Mouse (Mus musculus) MEL (cell line): ENCODE measurements around the gene Medag. TPM values are rescaled to one million over a fixed set of nuclear protein-coding genes. Genes with fewer than 3 reads are reported as not detected.

Experiments used
- DNase-seq: peaks from one replicate; pipeline ENCODE4 v3.0.0; 2011; ENCODE audit warnings: low read depth, low spot score
- H3K27ac ChIP-seq: 2 replicates; pipeline ENCODE4 v1.5.1; 2012; ENCODE audit warnings: low read depth, mild to moderate bottlenecking, control low read depth, low read length, moderate library complexity; ENCODE audit not compliant: control insufficient read depth
- H3K27me3 ChIP-seq, 2 experiments: fragments of 150-350 bp in 1 of 2; sonication (generic) in 1 of 2; 2 replicates each; pipeline ENCODE4 v1.6.1; 2012; ENCODE audit warnings: low read length in 2 of 2, mild to moderate bottlenecking in 2 of 2, improper control_type of control experiment in 1 of 2, moderate library complexity in 1 of 2; ENCODE audit not compliant: insufficient read depth in 2 of 2, control insufficient read depth in 1 of 2
- H3K36me3 ChIP-seq, 2 experiments: 2 replicates each; pipeline ENCODE4 v1.6.1; 2012 to 2014; ENCODE audit warnings: low read length in 2 of 2, improper control_type of control experiment in 1 of 2, inconsistent platforms in 1 of 2, mild to moderate bottlenecking in 1 of 2; ENCODE audit not compliant: insufficient read depth in 2 of 2, control insufficient read depth in 1 of 2
- H3K4me1 ChIP-seq, 2 experiments: fragments of 150-350 bp in 1 of 2; sonication (generic) in 1 of 2; 2 replicates each; pipeline ENCODE4 v1.6.1; 2012; ENCODE audit warnings: low read length in 2 of 2, improper control_type of control experiment in 1 of 2, mild to moderate bottlenecking in 1 of 2; ENCODE audit not compliant: insufficient read depth in 2 of 2, control insufficient read depth in 1 of 2
- H3K4me3 ChIP-seq, 2 experiments: fragments of 150-350 bp in 1 of 2; sonication (generic) in 1 of 2; 2 replicates each; pipeline ENCODE4 v1.5.1; 2012; ENCODE audit warnings: low read depth in 2 of 2, low read length in 2 of 2, mild to moderate bottlenecking in 2 of 2, moderate library complexity in 2 of 2, control low read depth in 1 of 2, improper control_type of control experiment in 1 of 2; ENCODE audit not compliant: control insufficient read depth in 1 of 2, insufficient read depth in 1 of 2
- H3K79me2 ChIP-seq: 2 replicates; pipeline ENCODE4 v1.6.1; 2012; ENCODE audit warnings: mild to moderate bottlenecking, low read length, moderate library complexity; ENCODE audit not compliant: control insufficient read depth, poor library complexity, insufficient read depth
- H3K9ac ChIP-seq: 2 replicates; pipeline ENCODE4 v1.6.1; 2012; ENCODE audit warnings: low read depth, mild to moderate bottlenecking, control low read depth, low read length, moderate library complexity; ENCODE audit not compliant: control insufficient read depth, poor library complexity, severe bottlenecking
- H3K9me3 ChIP-seq: fragments of 150-350 bp; sonication (generic); replicated peaks from 2 replicates; pipeline ENCODE4 v1.6.1; 2012; ENCODE audit warnings: mild to moderate bottlenecking, low read length, improper control_type of control experiment, moderate library complexity; ENCODE audit not compliant: insufficient read depth
- CHD1 ChIP-seq: IDR thresholded peaks from 2 replicates; pipeline ENCODE4 v1.6.1; 2012; ENCODE audit warnings: low read depth, mild to moderate bottlenecking, inconsistent platforms, low read length, improper control_type of control experiment
- CTCF ChIP-seq, 3 experiments: IDR thresholded peaks in 2 of 3; conservative IDR thresholded peaks in 1 of 3; 2 replicates each; pipeline ENCODE4 v1.5.1; 2011 to 2012; ENCODE audit warnings: low read length in 3 of 3, low read depth in 2 of 3, mild to moderate bottlenecking in 2 of 3, improper control_type of control experiment in 1 of 3, inconsistent platforms in 1 of 3, mixed read lengths in 1 of 3, moderate library complexity in 1 of 3; ENCODE audit not compliant: control insufficient read depth in 1 of 3, insufficient read depth in 1 of 3, poor library complexity in 1 of 3, severe bottlenecking in 1 of 3
- ELF1 ChIP-seq: IDR thresholded peaks from 2 replicates; pipeline ENCODE4 v1.6.1; 2014; ENCODE audit warnings: low read depth, mild to moderate bottlenecking, inconsistent platforms, low read length, improper control_type of control experiment, moderate library complexity
- ETS1 ChIP-seq: IDR thresholded peaks from 2 replicates; pipeline ENCODE4 v1.6.1; 2012; ENCODE audit warnings: low read depth, mild to moderate bottlenecking, inconsistent platforms, low read length, improper control_type of control experiment, moderate library complexity
- GABPA ChIP-seq: IDR thresholded peaks from 2 replicates; pipeline ENCODE4 v1.6.1; 2012; ENCODE audit warnings: low read depth, mild to moderate bottlenecking, inconsistent platforms, low read length, improper control_type of control experiment, moderate library complexity
- HCFC1 ChIP-seq: IDR thresholded peaks from 2 replicates; pipeline ENCODE4 v1.6.1; 2012; ENCODE audit warnings: low read depth, mild to moderate bottlenecking, inconsistent platforms, low read length, improper control_type of control experiment, moderate library complexity
- KAT2A ChIP-seq: conservative IDR thresholded peaks from 2 replicates; pipeline ENCODE4 v1.6.1; 2012; ENCODE audit warnings: low read depth, low read length, improper control_type of control experiment, inconsistent platforms
- MAX ChIP-seq: IDR thresholded peaks from 2 replicates; pipeline ENCODE4 v1.6.1; 2011; ENCODE audit warnings: low read length, improper control_type of control experiment
- MAZ ChIP-seq: IDR thresholded peaks from 2 replicates; pipeline ENCODE4 v1.6.1; 2012; ENCODE audit warnings: low read depth, mild to moderate bottlenecking, inconsistent platforms, low read length, improper control_type of control experiment
- MEF2A ChIP-seq: IDR thresholded peaks from 2 replicates; pipeline ENCODE4 v1.6.1; 2014; ENCODE audit warnings: low read depth, mild to moderate bottlenecking, inconsistent platforms, low read length, improper control_type of control experiment; ENCODE audit not compliant: poor library complexity, insufficient replicate concordance, severe bottlenecking; ENCODE audit errors: extremely low read depth
- MYB ChIP-seq: IDR thresholded peaks from 2 replicates; pipeline ENCODE4 v1.6.1; 2011; ENCODE audit warnings: mild to moderate bottlenecking, low read depth, low read length, improper control_type of control experiment
- MYC ChIP-seq: IDR thresholded peaks from 2 replicates; pipeline ENCODE4 v1.6.1; 2011; ENCODE audit warnings: low read depth, mild to moderate bottlenecking, low read length, improper control_type of control experiment, moderate library complexity
- POLR2A ChIP-seq, 2 experiments: IDR thresholded peaks; 2 replicates each; pipeline ENCODE4 v1.6.1; 2011 to 2012; ENCODE audit warnings: low read length in 2 of 2, mild to moderate bottlenecking in 2 of 2, control low read depth in 1 of 2, improper control_type of control experiment in 1 of 2, low read depth in 1 of 2, moderate library complexity in 1 of 2; ENCODE audit not compliant: control insufficient read depth in 1 of 2, insufficient read depth in 1 of 2, poor library complexity in 1 of 2
- POLR2AphosphoS2 ChIP-seq: IDR thresholded peaks from 2 replicates; pipeline ENCODE4 v1.6.1; 2011; ENCODE audit warnings: low read length, improper control_type of control experiment
- RAD21 ChIP-seq: IDR thresholded peaks from 2 replicates; pipeline ENCODE4 v1.6.1; 2011; ENCODE audit warnings: mild to moderate bottlenecking, low read depth, low read length, improper control_type of control experiment
- RCOR1 ChIP-seq: IDR thresholded peaks from 2 replicates; pipeline ENCODE4 v1.6.1; 2012; ENCODE audit warnings: low read depth, mild to moderate bottlenecking, inconsistent platforms, low read length, improper control_type of control experiment
- SIN3A ChIP-seq: IDR thresholded peaks from 2 replicates; pipeline ENCODE4 v1.6.1; 2012; ENCODE audit warnings: low read length, improper control_type of control experiment, inconsistent platforms
- SMC3 ChIP-seq: IDR thresholded peaks from 2 replicates; pipeline ENCODE4 v1.6.1; 2011; ENCODE audit warnings: low read depth, low read length, improper control_type of control experiment
- TBP ChIP-seq: IDR thresholded peaks from 2 replicates; pipeline ENCODE4 v1.8.0; 2011; ENCODE audit warnings: low read depth, low read length, improper control_type of control experiment
- TCF12 ChIP-seq: IDR thresholded peaks from 2 replicates; pipeline ENCODE4 v1.6.1; 2014; ENCODE audit warnings: low read depth, mild to moderate bottlenecking, inconsistent platforms, low read length, improper control_type of control experiment, moderate library complexity
- UBTF ChIP-seq: IDR thresholded peaks from 2 replicates; pipeline ENCODE4 v1.6.1; 2012; ENCODE audit warnings: low read depth, mild to moderate bottlenecking, inconsistent platforms, low read length, improper control_type of control experiment, moderate library complexity, borderline replicate concordance; ENCODE audit not compliant: insufficient read depth
- USF1 ChIP-seq: IDR thresholded peaks from 2 replicates; pipeline ENCODE4 v1.6.1; 2014; ENCODE audit warnings: low read depth, mild to moderate bottlenecking, inconsistent platforms, low read length, improper control_type of control experiment, moderate library complexity
- USF2 ChIP-seq, 2 experiments: IDR thresholded peaks; 2 replicates each; pipeline ENCODE4 v1.6.1; 2011 to 2012; ENCODE audit warnings: improper control_type of control experiment in 2 of 2, low read length in 2 of 2, borderline replicate concordance in 1 of 2, inconsistent platforms in 1 of 2, low read depth in 1 of 2, mild to moderate bottlenecking in 1 of 2; ENCODE audit not compliant: insufficient read depth in 1 of 2
- ZC3H11A ChIP-seq: IDR thresholded peaks from 2 replicates; pipeline ENCODE4 v1.6.1; 2012; ENCODE audit warnings: low read depth, mild to moderate bottlenecking, inconsistent platforms, low read length, improper control_type of control experiment
- ZKSCAN1 ChIP-seq: IDR thresholded peaks from 2 replicates; pipeline ENCODE4 v1.6.1; 2012; ENCODE audit warnings: low read depth, mild to moderate bottlenecking, inconsistent platforms, low read length, improper control_type of control experiment, moderate library complexity
- ZMIZ1 ChIP-seq: IDR thresholded peaks from 2 replicates; pipeline ENCODE4 v1.6.1; 2012; ENCODE audit warnings: low read depth, mild to moderate bottlenecking, inconsistent platforms, low read length, improper control_type of control experiment, moderate library complexity
- polyA plus RNA-seq, 2 experiments: library from polyadenylated mRNA; stranded (reverse) in 1 of 2; unstranded in 1 of 2; fragments of >175 nt in 1 of 2; fragments of >200 nt in 1 of 2; gene quantifications; 2 replicates each; pipeline versions ENCODE4 v1.2.1 to v1.2.4; 2012; ENCODE audit warnings: low replicate concordance in 2 of 2, low read depth in 1 of 2; ENCODE audit not compliant: insufficient read length in 2 of 2, insufficient read depth in 1 of 2, missing spikeins in 1 of 2
- total RNA-seq: library from RNA; depleted of rRNA; stranded (reverse); fragments of 300-350 nt; gene quantifications from 2 replicates; pipeline ENCODE4 v1.2.3, GENCODE M21; 2012

Medag gene
- total and polyA plus RNA-seq, 3 experiments: not detected

DNA sequence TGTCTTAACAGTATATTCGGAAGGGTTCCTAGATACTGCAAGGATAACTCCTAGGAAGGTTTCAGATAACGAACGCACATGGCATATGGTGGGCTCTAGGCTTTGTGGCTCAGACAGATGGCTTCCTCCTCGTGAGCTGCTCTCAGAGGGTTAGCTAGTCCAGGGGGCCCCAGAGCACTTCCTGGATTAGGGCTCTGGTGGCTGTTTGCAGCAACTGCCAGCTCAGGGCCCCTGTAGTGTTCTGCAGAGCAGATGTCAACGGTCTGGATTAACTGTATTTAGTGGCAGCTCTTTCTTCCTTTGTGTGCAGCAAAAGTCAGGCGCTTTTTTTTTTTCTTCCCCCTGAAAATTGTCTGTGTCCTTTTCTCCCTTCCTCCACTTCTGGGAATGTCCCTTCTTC lies 16.8 kb downstream of the Medag start (continued):
- TF ChIP-seq TCF12 (peak; percentile 66), ZC3H11A (no peak), HCFC1 (peak; percentile 67; the same call in 1 of the 2 replicates), MAX (peak; percentile 96), MYC (peak; percentile 99), MAZ (peak; percentile 76; the same call in 1 of the 2 replicates), UBTF (no peak), SMC3 (no peak), RCOR1 (no peak), USF2 (IDR thresholded peaks at IDR 0.05; ENCODE audit: borderline replicate concordance in 1 of 2, insufficient read depth in 1 of 2, low read depth in 1 of 2, low read length in 2 of 2) (no peak), GABPA (no peak), ZKSCAN1 (no peak), MEF2A (no peak), USF1 (no peak), SIN3A (peak; percentile 52; the same call in 1 of the 2 replicates), ETS1 (peak; percentile 72; the same call in 1 of the 2 replicates), RAD21 (no peak), KAT2A (no peak), TBP (peak; percentile 90), POLR2A (IDR thresholded peaks at IDR 0.05; ENCODE audit: control insufficient read depth in 1 of 2, insufficient read depth in 1 of 2, low read depth in 1 of 2, low read length in 2 of 2, poor library complexity in 1 of 2) (peak in 1 of 2 experiments; percentile 88; a peak in 2 of 4 replicates), MYB (peak; percentile 98)

DNA sequence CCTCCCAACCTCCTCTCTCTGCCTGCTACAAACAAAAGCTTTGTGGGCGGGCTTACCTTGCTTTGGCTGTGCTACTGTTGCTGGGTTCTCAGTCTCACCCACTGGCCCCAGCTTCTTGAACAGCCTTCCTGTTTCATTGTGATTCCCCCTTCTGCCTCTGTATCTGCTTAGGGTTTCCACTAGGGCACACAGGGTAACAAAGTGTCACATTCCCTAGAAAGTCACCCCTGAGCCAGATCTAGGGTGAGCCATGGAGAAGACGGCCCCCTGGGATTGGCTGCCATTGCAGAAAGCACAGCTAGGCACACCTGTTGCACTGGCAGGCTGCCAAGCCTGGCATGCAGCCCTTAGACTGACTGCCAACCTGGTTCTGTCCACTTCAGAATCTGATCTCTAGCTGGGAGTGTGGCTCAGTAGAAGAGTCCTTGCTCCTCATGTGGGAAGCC lies 17.3 kb downstream of the Medag start:
- Histone ChIP-seq H3K79me2 (no peaks in the 10 kb centered on the region), H3K4me1 (peaks cover 10 to 23% of the 10 kb centered on the region in 2 experiments), H3K27me3 (no peaks in the 10 kb centered on the region), H3K4me3 (peak overlapping the region; percentile 56 to 60), H3K9me3 (no peaks in the 10 kb centered on the region), H3K9ac (peak overlapping the region; percentile 79), H3K27ac (peak overlapping the region; percentile 89), H3K36me3 (peaks cover 0 to 12% of the 10 kb centered on the region in 2 experiments; a peak in 2 of 4 replicates)
- peak; percentile 86 for DNase-seq
- TF ChIP-seq ZKSCAN1: 0 out of 2 replicates have a peak, but pooled peaks have one; percentile 27
- TF ChIP-seq POLR2AphosphoS2: no peak
- 0 out of 2 replicates have a peak, but pooled peaks have one; percentile 14 for TF ChIP-seq ZMIZ1
- 0 out of 2 replicates have a peak, but pooled peaks have one; percentile 10 for TF ChIP-seq RCOR1
- no peak for TF ChIP-seq MYC
- no peak for TF ChIP-seq UBTF
- no peak; a peak in 1 of 6 replicates for TF ChIP-seq CTCF (IDR thresholded peaks at IDR 0.05 in 2 of 3, conservative IDR thresholded peaks at IDR 0.05 in 1 of 3; ENCODE audit: control insufficient read depth in 1 of 3, insufficient read depth in 1 of 3, low read depth in 2 of 3, low read length in 3 of 3, poor library complexity in 1 of 3, severe bottlenecking in 1 of 3)
- no peak for TF ChIP-seq KAT2A
- peak; percentile 19; the same call in 1 of the 2 replicates for TF ChIP-seq ETS1
- TF ChIP-seq SIN3A: peak; percentile 25; the same call in 1 of the 2 replicates
- TF ChIP-seq MAZ: peak; percentile 20; the same call in 1 of the 2 replicates
- TF ChIP-seq MAX: peak; percentile 17; the same call in 1 of the 2 replicates
- 0 out of 2 replicates have a peak, but pooled peaks have one; percentile 34 for TF ChIP-seq ELF1
- TF ChIP-seq POLR2A (IDR thresholded peaks at IDR 0.05; ENCODE audit: control insufficient read depth in 1 of 2, insufficient read depth in 1 of 2, low read depth in 1 of 2, low read length in 2 of 2, poor library complexity in 1 of 2): 0 out of 4 replicates have a peak, but pooled peaks of 1 of the 2 experiments have one; percentile 2
- TF ChIP-seq CHD1: no peak; the same call in none of the 2 replicates
